ENCODE assay signal across 12 mouse cellular contexts in the genomic region with DNA sequence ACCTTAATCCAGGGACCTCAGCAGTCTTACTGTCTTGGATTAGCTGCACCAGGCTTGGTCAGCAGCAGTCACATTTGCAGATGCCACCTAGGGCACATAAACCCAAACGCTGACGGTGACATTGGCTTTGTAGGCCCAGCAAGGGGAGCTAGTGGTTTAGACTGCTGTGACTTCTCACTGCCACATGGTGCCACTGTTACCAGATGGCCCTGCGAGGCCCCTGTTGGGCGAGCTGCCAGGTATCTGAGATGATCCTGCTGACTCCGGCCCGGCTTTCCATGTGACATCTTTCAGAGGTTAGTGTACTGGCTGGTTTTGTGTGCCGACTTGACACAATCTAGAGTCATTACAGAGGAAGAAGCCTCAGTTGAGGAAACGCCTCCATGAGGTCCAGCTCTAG. TPM values are rescaled to one million over a fixed set of nuclear protein-coding genes. Genes with fewer than 3 reads are reported as not detected.
DNase-seq lines count a peak whose midpoint lies in the region; ATAC-seq and TF ChIP-seq lines count a peak whose summit lies in the region.
"Had no signal": no experiment of that assay in that cellular context is flagged by ENCODE, and none has a peak within 500 bp of the region (broad histone marks: within the 10 kb centered on the region; RNA-seq: fewer than 3 reads in every experiment).

No protein-coding gene starts in this region.

- no peak for DNase-seq in forebrain, postnatal 0 days
- DNase-seq in forebrain, embryonic 11.5 days (ENCODE audit: low spot score): no peak
- DNase-seq in thymus, postnatal 14 days: peak; percentile 43
- DNase-seq in thymus, postnatal 36 days: no peak
- DNase-seq in lung, postnatal 4 days: peak; percentile 80 to 83
- no peak for DNase-seq in embryo, embryonic 10.5 days (ENCODE audit: low spot score)
- no peak for DNase-seq in right cerebral cortex, postnatal 10 days (ENCODE audit: low spot score in 2 of 2)

- H3K9ac ChIP-seq in forebrain, postnatal 0 days: no peak overlapping the region
- H3K9ac ChIP-seq in forebrain, embryonic 11.5 days (ENCODE audit: low read length): no peak overlapping the region
- H3K9ac ChIP-seq in heart, embryonic 14.5 days (ENCODE audit: low read length): no peak overlapping the region
- H3K9ac ChIP-seq: stomach, embryonic 15.5 days had no signal

- H3K9me3 ChIP-seq in forebrain, postnatal 0 days (ENCODE audit: low read length): no peaks in the 10 kb centered on the region
- H3K9me3 ChIP-seq in forebrain, embryonic 11.5 days (ENCODE audit: control insufficient read depth, low read length): no peaks in the 10 kb centered on the region
- no peaks in the 10 kb centered on the region for H3K9me3 ChIP-seq in heart, embryonic 14.5 days (ENCODE audit: control insufficient read depth, low read length)
- H3K9me3 ChIP-seq: stomach, embryonic 15.5 days had no signal

- no peak overlapping the region for H3K4me2 ChIP-seq in forebrain, postnatal 0 days (ENCODE audit: low read depth)
- H3K4me2 ChIP-seq in forebrain, embryonic 11.5 days (ENCODE audit: low read depth, low read length, severe bottlenecking): no peak overlapping the region
- H3K4me2 ChIP-seq in heart, embryonic 14.5 days (ENCODE audit: low read length): no peak overlapping the region
- H3K4me2 ChIP-seq: stomach, embryonic 15.5 days had no signal

- H3K4me3 ChIP-seq in forebrain, postnatal 0 days (ENCODE audit: low read depth, low read length): no peak overlapping the region
- H3K4me3 ChIP-seq in forebrain, embryonic 11.5 days (ENCODE audit: low read depth, low read length): no peak overlapping the region
- no peak overlapping the region for H3K4me3 ChIP-seq in heart, embryonic 14.5 days (ENCODE audit: control insufficient read depth in 1 of 2, insufficient read depth in 1 of 2, low read depth in 1 of 2, low read length in 2 of 2)
- H3K4me3 ChIP-seq: stomach, embryonic 15.5 days had no signal

- H3K27ac ChIP-seq in forebrain, postnatal 0 days (ENCODE audit: low read depth, low read length): no peak overlapping the region
- H3K27ac ChIP-seq in forebrain, embryonic 11.5 days (ENCODE audit: low read depth, low read length): no peak overlapping the region
- no peak overlapping the region for H3K27ac ChIP-seq in heart, embryonic 14.5 days (replicated peaks in 1 of 2; ENCODE audit: control insufficient read depth in 1 of 2, insufficient read depth in 1 of 2, low read depth in 2 of 2, low read length in 2 of 2)
- H3K27ac ChIP-seq: stomach, embryonic 15.5 days had no signal

- no peak for ATAC-seq in forebrain, postnatal 0 days
- ATAC-seq in forebrain, embryonic 11.5 days (replicated peaks; ENCODE audit: low FRiP score): no peak
- ATAC-seq in heart, embryonic 14.5 days (ENCODE audit: insufficient number of reproducible peaks, insufficient read depth, low FRiP score, low read depth): peak; percentile 54

- H3K27me3 ChIP-seq in forebrain, postnatal 0 days (ENCODE audit: insufficient read depth, low read length): no peaks in the 10 kb centered on the region
- no peaks in the 10 kb centered on the region for H3K27me3 ChIP-seq in forebrain, embryonic 11.5 days (ENCODE audit: control insufficient read depth, insufficient read depth, low read length)
- no peaks in the 10 kb centered on the region for H3K27me3 ChIP-seq in heart, embryonic 14.5 days (ENCODE audit: control insufficient read depth, insufficient read depth, low read length)
- H3K27me3 ChIP-seq: stomach, embryonic 15.5 days had no signal

- H3K4me1 ChIP-seq in forebrain, postnatal 0 days (ENCODE audit: insufficient read depth): no peaks in the 10 kb centered on the region
- no peaks in the 10 kb centered on the region for H3K4me1 ChIP-seq in forebrain, embryonic 11.5 days (replicated peaks; ENCODE audit: control insufficient read depth, insufficient read depth, low read length)
- peaks cover 3 to 6% of the 10 kb centered on the region in 2 experiments; a peak in 2 of 4 replicates for H3K4me1 ChIP-seq in heart, embryonic 14.5 days (ENCODE audit: control insufficient read depth in 2 of 2, insufficient read depth in 2 of 2, low read length in 2 of 2)
- H3K4me1 ChIP-seq: stomach, embryonic 15.5 days had no signal

- no peaks in the 10 kb centered on the region for H3K36me3 ChIP-seq in forebrain, postnatal 0 days (ENCODE audit: insufficient read depth)
- H3K36me3 ChIP-seq in forebrain, embryonic 11.5 days (ENCODE audit: control insufficient read depth, insufficient read depth, low read length): no peaks in the 10 kb centered on the region
- no peaks in the 10 kb centered on the region for H3K36me3 ChIP-seq in heart, embryonic 14.5 days (ENCODE audit: control insufficient read depth, insufficient read depth, low read length)
- H3K36me3 ChIP-seq: stomach, embryonic 15.5 days had no signal

- WGBS in forebrain, postnatal 0 days: 55% methylated on average over 8 of the region's 8 CpGs
- 76% methylated on average over 8 of the region's 8 CpGs for WGBS in forebrain, embryonic 11.5 days
- 21% methylated on average over 8 of the region's 8 CpGs for WGBS in heart, embryonic 14.5 days

- peak; percentile 48 for TF ChIP-seq CTCF in forebrain, postnatal 0 days (IDR thresholded peaks at IDR 0.05; ENCODE audit: low read depth)

RNA-seq across cellular contexts. Expression of a gene that starts 12.3 kb away (rescaled TPM):
- not detected in 2 replicates for total RNA-seq in forebrain, postnatal 0 days (2014; rRNA removed)
- polyA plus RNA-seq in forebrain, postnatal 0 days (2015; fragmentation: Nextera tagmentation; extraction: Ambion mirVana): not detected in 2 replicates
- polyA plus RNA-seq in forebrain, embryonic 11.5 days (2014; fragmentation: Nextera tagmentation; extraction: Ambion mirVana): not detected in 2 replicates
- polyA plus RNA-seq in heart, embryonic 14.5 days (2014; fragmentation: Nextera tagmentation; extraction: Ambion mirVana): not detected in 2 replicates
- polyA plus RNA-seq: C2C12; embryonic facial prominence, embryonic 11.5 days; liver, embryonic 16.5 days; stomach, embryonic 15.5 days had no signal

RNA-seq across cellular contexts. Expression of a gene that starts 12.9 kb away (rescaled TPM):
- 0.23 and 0.38 TPM in 2 replicates for total RNA-seq in forebrain, postnatal 0 days (2014; rRNA removed)
- 0.18 and 0.23 TPM in 2 replicates for polyA plus RNA-seq in forebrain, postnatal 0 days (2015; fragmentation: Nextera tagmentation; extraction: Ambion mirVana)
- polyA plus RNA-seq in forebrain, embryonic 11.5 days (2014; fragmentation: Nextera tagmentation; extraction: Ambion mirVana): 0.15 and 0.29 TPM in 2 replicates
- 0.05 and 0.07 TPM in 2 replicates for polyA plus RNA-seq in heart, embryonic 14.5 days (2014; fragmentation: Nextera tagmentation; extraction: Ambion mirVana)

RNA-seq across cellular contexts. Expression of a gene that starts 16.6 kb away (rescaled TPM):
- total RNA-seq in forebrain, postnatal 0 days (2014; rRNA removed): 16.9 and 20.0 TPM in 2 replicates
- 8.5 and 9.5 TPM in 2 replicates for polyA plus RNA-seq in forebrain, postnatal 0 days (2015; fragmentation: Nextera tagmentation; extraction: Ambion mirVana)
- 27.2 and 27.7 TPM in 2 replicates for polyA plus RNA-seq in forebrain, embryonic 11.5 days (2014; fragmentation: Nextera tagmentation; extraction: Ambion mirVana)
- 18.1 and 22.9 TPM in 2 replicates for polyA plus RNA-seq in heart, embryonic 14.5 days (2014; fragmentation: Nextera tagmentation; extraction: Ambion mirVana)

RNA-seq across cellular contexts. Expression of a gene that starts 25.2 kb away (rescaled TPM):
- 0.38 and 0.46 TPM in 2 replicates for total RNA-seq in forebrain, postnatal 0 days (2014; rRNA removed)
- 0.71 and 1.1 TPM in 2 replicates for polyA plus RNA-seq in forebrain, postnatal 0 days (2015; fragmentation: Nextera tagmentation; extraction: Ambion mirVana)
- 0.31 and 0.79 TPM in 2 replicates for polyA plus RNA-seq in forebrain, embryonic 11.5 days (2014; fragmentation: Nextera tagmentation; extraction: Ambion mirVana)
- 0.95 and 1.4 TPM in 2 replicates for polyA plus RNA-seq in heart, embryonic 14.5 days (2014; fragmentation: Nextera tagmentation; extraction: Ambion mirVana)
- polyA plus RNA-seq: C2C12 had no signal

RNA-seq across cellular contexts. Expression of a gene that starts 33.4 kb away (rescaled TPM):
- 108 and 114 TPM in 2 replicates for total RNA-seq in forebrain, postnatal 0 days (2014; rRNA removed)
- 258 and 270 TPM in 2 replicates for polyA plus RNA-seq in forebrain, postnatal 0 days (2015; fragmentation: Nextera tagmentation; extraction: Ambion mirVana)
- 368 and 384 TPM in 2 replicates for polyA plus RNA-seq in forebrain, embryonic 11.5 days (2014; fragmentation: Nextera tagmentation; extraction: Ambion mirVana)
- 200 and 207 TPM in 2 replicates for polyA plus RNA-seq in heart, embryonic 14.5 days (2014; fragmentation: Nextera tagmentation; extraction: Ambion mirVana)

Comparison
In these comparisons a context has a peak if more than half of its experiments do, and no peak if none do; other contexts are left out.
1. DNase-seq: peak in thymus, postnatal 14 days (single experiment) and lung, postnatal 4 days (2 of 2); none in forebrain, postnatal 0 days (single experiment), forebrain, embryonic 11.5 days (single experiment), thymus, postnatal 36 days (0 of 2), embryo, embryonic 10.5 days (single experiment) and right cerebral cortex, postnatal 10 days (0 of 2).